Mouse (Mus musculus): ENCODE data around the gene Sik2. TPM values are rescaled to one million over a fixed set of nuclear protein-coding genes. Genes with fewer than 3 reads are reported as not detected.

Gene Sik2
- total and polyA plus RNA-seq, 3 experiments = 7.5 to 12.1 TPM; not detected in 1

- no peak for TF ChIP-seq MEF2A (IDR thresholded peaks at IDR 0.05; ENCODE audit: extremely low read depth, insufficient replicate concordance, low read depth, low read length, poor library complexity, severe bottlenecking)
- TF ChIP-seq ZNF384 (IDR thresholded peaks at IDR 0.05; ENCODE audit: low read depth, low read length) = no peak
- TF ChIP-seq USF2 (IDR thresholded peaks at IDR 0.05; ENCODE audit: borderline replicate concordance in 1 of 2, insufficient read depth in 1 of 2, low read depth in 1 of 2, low read length in 2 of 2) = no peak
- no peak for TF ChIP-seq GABPA (IDR thresholded peaks at IDR 0.05; ENCODE audit: low read depth, low read length)
- peak; percentile 94 to 96 for TF ChIP-seq EP300 (IDR thresholded peaks at IDR 0.05; ENCODE audit: low read depth in 1 of 2, low read length in 2 of 2)
- 0 out of 2 replicates have a peak, but pooled peaks have one; percentile 16 for TF ChIP-seq MAZ (IDR thresholded peaks at IDR 0.05; ENCODE audit: low read depth, low read length)
- TF ChIP-seq BHLHE40 (IDR thresholded peaks at IDR 0.05; ENCODE audit: borderline replicate concordance, low read depth, low read length) = no peak; the same call in 1 of the 2 replicates
- TF ChIP-seq NRF1 (IDR thresholded peaks at IDR 0.05; ENCODE audit: insufficient read depth, low read depth, low read length, poor library complexity, severe bottlenecking) = no peak
- no peak for TF ChIP-seq ZMIZ1 (IDR thresholded peaks at IDR 0.05; ENCODE audit: low read depth, low read length)
- no peak; the same call in 1 of the 2 replicates for TF ChIP-seq MXI1 (IDR thresholded peaks at IDR 0.05; ENCODE audit: low read depth, low read length)
- peak; percentile 73 for TF ChIP-seq TAL1 (IDR thresholded peaks at IDR 0.05; ENCODE audit: low read length)
- TF ChIP-seq MAFK (IDR thresholded peaks at IDR 0.05; ENCODE audit: borderline replicate concordance, low read depth, low read length) = 0 out of 2 replicates have a peak, but pooled peaks have one; percentile 7
- TF ChIP-seq KAT2A (conservative IDR thresholded peaks at IDR 0.05; ENCODE audit: low read depth, low read length) = no peak
- TF ChIP-seq HCFC1 (IDR thresholded peaks at IDR 0.05; ENCODE audit: low read depth, low read length) = 0 out of 2 replicates have a peak, but pooled peaks have one; percentile 27
- TF ChIP-seq RCOR1 (IDR thresholded peaks at IDR 0.05; ENCODE audit: low read depth, low read length) = peak; percentile 83
- no peak for TF ChIP-seq MAX (IDR thresholded peaks at IDR 0.05; ENCODE audit: low read length)
- TF ChIP-seq POLR2AphosphoS2 (IDR thresholded peaks at IDR 0.05; ENCODE audit: low read length) = no peak
These were observed 84.4 kb downstream of the Sik2 start (continued) for GRCm38 (mm10) chr9:50924454-50924853.

- no peaks in the 10 kb centered on the region for H3K79me2 ChIP-seq (ENCODE audit: control insufficient read depth, insufficient read depth, low read length, poor library complexity)
- H3K36me3 ChIP-seq (ENCODE audit: control insufficient read depth in 1 of 2, insufficient read depth in 2 of 2, low read length in 2 of 2) = peaks cover 0 to 27% of the 10 kb centered on the region in 2 experiments
- no peak overlapping the region; the same call in 1 of the 2 replicates for H3K27ac ChIP-seq (ENCODE audit: control insufficient read depth, low read depth, low read length)
- H3K9ac ChIP-seq (ENCODE audit: control insufficient read depth, low read depth, low read length, poor library complexity, severe bottlenecking) = no peak overlapping the region
- peaks cover 22 to 23% of the 10 kb centered on the region in 2 experiments for H3K4me1 ChIP-seq (ENCODE audit: control insufficient read depth in 1 of 2, insufficient read depth in 2 of 2, low read length in 2 of 2)
- H3K27me3 ChIP-seq (ENCODE audit: control insufficient read depth in 1 of 2, insufficient read depth in 2 of 2, low read length in 2 of 2) = no peaks in the 10 kb centered on the region
- no peak overlapping the region for H3K4me3 ChIP-seq (ENCODE audit: control insufficient read depth in 1 of 2, insufficient read depth in 1 of 2, low read depth in 2 of 2, low read length in 2 of 2)
- no peak for DNase-seq (ENCODE audit: low read depth, low spot score)
- peak; percentile 29; the same call in 1 of the 2 replicates for TF ChIP-seq GATA1 (IDR thresholded peaks at IDR 0.05; ENCODE audit: low read depth, low read length)
- TF ChIP-seq E2F4 (IDR thresholded peaks at IDR 0.05; ENCODE audit: borderline replicate concordance, low read depth, low read length) = no peak
- peak in 1 of 2 experiments; percentile 55; a peak in 2 of 4 replicates for TF ChIP-seq EP300 (IDR thresholded peaks at IDR 0.05; ENCODE audit: low read depth in 1 of 2, low read length in 2 of 2)
- peak; percentile 27; the same call in 1 of the 2 replicates for TF ChIP-seq ETS1 (IDR thresholded peaks at IDR 0.05; ENCODE audit: low read depth, low read length)
- no peak for TF ChIP-seq KAT2A (conservative IDR thresholded peaks at IDR 0.05; ENCODE audit: low read depth, low read length)
- 0 out of 2 replicates have a peak, but pooled peaks have one; percentile 14 for TF ChIP-seq RCOR1 (IDR thresholded peaks at IDR 0.05; ENCODE audit: low read depth, low read length)
- no peaks in the 10 kb centered on the region for H3K9me3 ChIP-seq (replicated peaks; ENCODE audit: insufficient read depth, low read length)
These were observed 86.3 kb downstream of the Sik2 start for GRCm38 (mm10) chr9:50922363-50923153.

Data from MEL (cell line).